9 mouse cellular contexts compared by ENCODE assay signal in the genomic region with DNA sequence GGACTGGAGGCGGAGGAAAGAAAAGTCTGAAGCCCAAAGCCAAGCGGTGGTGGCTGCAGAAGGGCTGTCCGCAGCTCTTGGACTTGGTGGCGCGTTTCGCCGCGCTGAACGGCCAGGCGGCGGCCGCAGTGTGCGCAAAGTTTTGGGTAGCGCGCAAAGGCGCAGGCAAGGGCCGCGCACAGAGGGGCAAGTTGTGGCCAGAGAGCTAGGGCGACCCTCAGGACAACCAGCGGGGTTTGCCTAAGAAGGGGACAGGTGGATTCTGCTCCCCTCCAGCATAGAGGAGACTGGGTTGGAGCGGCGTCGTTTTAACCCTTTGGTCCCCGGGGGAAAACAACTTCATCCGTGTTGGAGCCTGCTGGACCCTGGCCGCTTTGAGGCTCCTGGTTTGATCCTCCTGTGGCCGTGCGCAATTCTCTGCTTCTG. TPM values are rescaled to one million over a fixed set of nuclear protein-coding genes. Genes with fewer than 3 reads are reported as not detected.
A peak's percentile ranks its signal among the peaks of the same experiment; 100 is the strongest.
DNase-seq lines count a peak whose midpoint lies in the region; ATAC-seq and TF ChIP-seq lines count a peak whose summit lies in the region.
"Had no signal": no experiment of that assay in that cellular context is flagged by ENCODE, and none has a peak within 500 bp of the region (broad histone marks: within the 10 kb centered on the region; RNA-seq: fewer than 3 reads in every experiment).

No protein-coding gene starts in this region.

- H3K9me3 ChIP-seq in E14TG2a.4 (ENCODE audit: low read length): 0 out of 2 replicates have a peak, but pooled peaks cover 6% of the 10 kb centered on the region
- H3K9me3 ChIP-seq in embryonic facial prominence, embryonic 10.5 days: no peaks in the 10 kb centered on the region
- H3K9me3 ChIP-seq in hindbrain, embryonic 16.5 days (ENCODE audit: control insufficient read depth, low read length): no peaks in the 10 kb centered on the region
- no peaks in the 10 kb centered on the region for H3K9me3 ChIP-seq in midbrain, embryonic 12.5 days

- peaks cover 5% of the 10 kb centered on the region; the same call in 1 of the 2 replicates for H3K4me1 ChIP-seq in E14TG2a.4 (replicated peaks; ENCODE audit: low read depth, low read length)
- peaks cover 20% of the 10 kb centered on the region for H3K4me1 ChIP-seq in embryonic facial prominence, embryonic 10.5 days
- H3K4me1 ChIP-seq in hindbrain, embryonic 16.5 days (ENCODE audit: control insufficient read depth, insufficient read depth, low read depth, low read length): 0 out of 2 replicates have a peak, but pooled peaks cover 4% of the 10 kb centered on the region
- peaks cover 16% of the 10 kb centered on the region for H3K4me1 ChIP-seq in midbrain, embryonic 12.5 days

- under 1% methylated on average over 28 of the region's 28 CpGs for WGBS in embryonic facial prominence, embryonic 10.5 days
- WGBS in hindbrain, embryonic 16.5 days: under 1% methylated on average over 28 of the region's 28 CpGs
- under 1% methylated on average over 28 of the region's 28 CpGs for WGBS in midbrain, embryonic 12.5 days

- H3K36me3 ChIP-seq in E14TG2a.4 (ENCODE audit: insufficient read depth, low read length): no peaks in the 10 kb centered on the region
- no peaks in the 10 kb centered on the region for H3K36me3 ChIP-seq in embryonic facial prominence, embryonic 10.5 days (replicated peaks)
- no peaks in the 10 kb centered on the region for H3K36me3 ChIP-seq in hindbrain, embryonic 16.5 days (ENCODE audit: control insufficient read depth, insufficient read depth, low read length)
- no peaks in the 10 kb centered on the region for H3K36me3 ChIP-seq in midbrain, embryonic 12.5 days

- peak; percentile 52 for ATAC-seq in hindbrain, embryonic 16.5 days
- no peak for ATAC-seq in midbrain, embryonic 12.5 days (ENCODE audit: low FRiP score, low read depth)

- TF ChIP-seq CTCF in E14TG2a.4 (conservative IDR thresholded peaks at IDR 0.05; ENCODE audit: low read length): no peak
- TF ChIP-seq CTCF in gastrocnemius, adult 2 months (IDR thresholded peaks at IDR 0.05): no peak

- H3K27ac ChIP-seq in embryonic facial prominence, embryonic 10.5 days (replicated peaks): no peak overlapping the region
- H3K27ac ChIP-seq in hindbrain, embryonic 16.5 days (ENCODE audit: low read depth, low read length): peak overlapping the region; percentile 85
- no peak overlapping the region for H3K27ac ChIP-seq in midbrain, embryonic 12.5 days (replicated peaks)
- no peak overlapping the region for H3K27ac ChIP-seq in gastrocnemius, adult 2 months

- peak overlapping the region; percentile 80 for H3K4me3 ChIP-seq in E14TG2a.4 (replicated peaks; ENCODE audit: low read length)
- peak overlapping the region; percentile 61 for H3K4me3 ChIP-seq in embryonic facial prominence, embryonic 10.5 days
- H3K4me3 ChIP-seq in hindbrain, embryonic 16.5 days (ENCODE audit: low read length): peak overlapping the region; percentile 57
- H3K4me3 ChIP-seq in midbrain, embryonic 12.5 days: peak overlapping the region; percentile 46
- H3K4me3 ChIP-seq in gastrocnemius, adult 2 months: no peak overlapping the region
- H3K4me3 ChIP-seq: myocyte had no signal

- intact Hi-C loops in gastrocnemius, adult 2 months (cut with DNase I): no loop called here

- H3K4me2 ChIP-seq in hindbrain, embryonic 16.5 days (ENCODE audit: low read length): peak overlapping the region; percentile 64
- peak overlapping the region; percentile 57 for H3K4me2 ChIP-seq in midbrain, embryonic 12.5 days (replicated peaks)

- DNase-seq in cerebellum, postnatal 10 days: peak; percentile 47 to 53
- DNase-seq in cerebellum, adult 9-10 months: no peak
- peak; percentile 63 for DNase-seq in embryonic facial prominence, embryonic 10.5 days (ENCODE audit: low spot score)
- DNase-seq in adipocyte (ENCODE audit: low spot score): no peak
- no peak for DNase-seq in gastrocnemius, adult 2 months

- H3K9ac ChIP-seq in hindbrain, embryonic 16.5 days (ENCODE audit: low read depth, low read length): peak overlapping the region; percentile 72
- peak overlapping the region; percentile 43; the same call in 1 of the 2 replicates for H3K9ac ChIP-seq in midbrain, embryonic 12.5 days (replicated peaks)

- H3K27me3 ChIP-seq in E14TG2a.4 (ENCODE audit: insufficient read depth, low read length): peaks cover 57% of the 10 kb centered on the region
- peaks cover 69% of the 10 kb centered on the region for H3K27me3 ChIP-seq in embryonic facial prominence, embryonic 10.5 days (replicated peaks; ENCODE audit: low read depth, poor library complexity, severe bottlenecking)
- peaks cover 12% of the 10 kb centered on the region for H3K27me3 ChIP-seq in hindbrain, embryonic 16.5 days (replicated peaks; ENCODE audit: control insufficient read depth, insufficient read depth, low read length)
- peaks cover 53% of the 10 kb centered on the region for H3K27me3 ChIP-seq in midbrain, embryonic 12.5 days

RNA-seq across cellular contexts. Expression of gene Dab1, which starts 0.8 kb away (rescaled TPM):
- polyA plus RNA-seq in embryonic facial prominence, embryonic 10.5 days (2016; fragmentation: Nextera tagmentation; extraction: Ambion mirVana): 13.4 and 15.6 TPM in 2 replicates
- 77.5 and 92.1 TPM in 2 replicates for polyA plus RNA-seq in hindbrain, embryonic 16.5 days (2015; fragmentation: Nextera tagmentation; extraction: Ambion mirVana)
- 60.7 and 66.3 TPM in 2 replicates for polyA plus RNA-seq in midbrain, embryonic 12.5 days (2016; fragmentation: Nextera tagmentation; extraction: Ambion mirVana)
- total RNA-seq in gastrocnemius, adult 2 months (2021): under 1 TPM; 0.05 to 0.25 TPM
- polyA plus RNA-seq: myocyte had no signal

Comparison
In these comparisons a context has a peak if more than half of its experiments do, and no peak if none do; other contexts are left out.
1. DNase-seq: peak in cerebellum, postnatal 10 days (2 of 2) and embryonic facial prominence, embryonic 10.5 days (single experiment); none in cerebellum, adult 9-10 months (single experiment), adipocyte (single experiment) and gastrocnemius, adult 2 months (single experiment).